Mouse (Mus musculus) liver, embryonic 11.5 days (tissue): ENCODE measurements around the gene Dclk1. TPM values are rescaled to one million over a fixed set of nuclear protein-coding genes. Genes with fewer than 3 reads are reported as not detected.

Experiments
- ATAC-seq: fragments of 200-750 bp; cut with Nextera tagmentation; replicated peaks from 2 replicates; pipeline ENCODE4 v1.8.0; 2017; ENCODE audit warnings: moderate number of reproducible peaks, mild to moderate bottlenecking, moderate TSS enrichment, moderate library complexity; ENCODE audit not compliant: low FRiP score
- DNase-seq: peaks from one replicate; pipeline ENCODE4 v3.0.0-alpha.2; 2017; ENCODE audit warnings: low spot score
- H3K27ac ChIP-seq: fragments of 300-500 bp; sonication (generic); 2 replicates; pipeline ENCODE4 v1.5.1; 2014; ENCODE audit warnings: mild to moderate bottlenecking, low read depth, low read length, control low read depth
- H3K27me3 ChIP-seq: fragments of 300-500 bp; sonication (generic); replicated peaks from 2 replicates; pipeline ENCODE4 v1.6.1; 2014; ENCODE audit warnings: low read length, mixed read lengths; ENCODE audit not compliant: control insufficient read depth, insufficient read depth
- H3K36me3 ChIP-seq: fragments of 300-500 bp; sonication (generic); 2 replicates; pipeline ENCODE4 v1.6.1; 2014; ENCODE audit warnings: mild to moderate bottlenecking, low read length, moderate library complexity, mixed read lengths; ENCODE audit not compliant: control insufficient read depth, insufficient read depth
- H3K4me1 ChIP-seq: fragments of 300-500 bp; sonication (generic); replicated peaks from 2 replicates; pipeline ENCODE4 v1.6.1; 2014; ENCODE audit warnings: low read length, mixed read lengths; ENCODE audit not compliant: control insufficient read depth, insufficient read depth
- H3K4me2 ChIP-seq: fragments of 300-500 bp; sonication (generic); 2 replicates; pipeline ENCODE4 v1.6.1; 2014; ENCODE audit warnings: mild to moderate bottlenecking, control low read depth, moderate library complexity
- H3K4me3 ChIP-seq: fragments of 300-500 bp; sonication (generic); 2 replicates; pipeline ENCODE4 v1.5.1; 2014; ENCODE audit warnings: low read depth, low read length, control low read depth
- H3K9ac ChIP-seq: fragments of 300-500 bp; sonication (generic); 2 replicates; pipeline ENCODE4 v1.6.1; 2014; ENCODE audit warnings: low read depth, low read length, control low read depth
- H3K9me3 ChIP-seq: fragments of 300-500 bp; sonication (generic); 2 replicates; pipeline ENCODE4 v1.6.1; 2016; ENCODE audit warnings: low read length, inconsistent platforms, mixed read lengths; ENCODE audit not compliant: control insufficient read depth
- whole genome bisulfite sequencing: fragments of 180-500 bp; shearing (Covaris S2); extraction: QIAGEN DNeasy Blood & Tissue Kit; methylation state at CpG from one replicate; pipeline ENCODE4 v1.1.7; 2014; 5-methylcytosine and 5-hydroxymethylcytosine counted together
- polyA plus RNA-seq: library from polyadenylated mRNA; unstranded; fragments of >200 nt; fragmentation: Nextera tagmentation; extraction: Ambion mirVana; gene quantifications from 2 replicates; pipeline ENCODE4 v1.2.1, GENCODE M21; 2014

The Dclk1 gene
- polyA plus RNA-seq, 1 experiment from 2014 or later, result 3.3 TPM

DNA sequence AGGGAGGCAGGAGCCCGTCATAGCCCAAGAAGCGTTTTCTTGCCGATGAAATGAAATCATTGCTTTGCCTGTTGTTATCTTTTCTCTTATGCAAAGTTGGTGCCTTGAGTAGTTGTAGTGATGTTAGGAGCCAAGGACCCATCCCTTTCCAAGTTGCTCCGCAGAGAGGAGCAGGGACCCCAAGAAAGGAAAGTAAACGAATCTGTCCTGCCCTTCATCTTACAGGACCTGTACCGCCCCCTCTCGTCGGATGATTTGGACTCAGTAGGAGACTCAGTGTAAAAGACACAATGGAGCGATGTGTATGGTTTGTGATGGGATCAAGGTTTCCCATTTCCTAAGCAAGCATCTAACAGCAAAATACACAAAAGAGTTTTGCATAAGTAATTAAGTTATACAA, 224.2 kb downstream of the Dclk1 start:
- 78% methylated on average over 9 of the region's 9 CpGs for WGBS
- ATAC-seq (no peak), DNase-seq (no peak)
- Histone ChIP-seq H3K9ac (no peak overlapping the region), H3K4me3 (no peak overlapping the region), H3K4me2 (no peak overlapping the region), H3K27me3 (no peaks in the 10 kb centered on the region), H3K27ac (no peak overlapping the region), H3K36me3 (no peaks in the 10 kb centered on the region), H3K9me3 (no peaks in the 10 kb centered on the region), H3K4me1 (no peaks in the 10 kb centered on the region)

DNA sequence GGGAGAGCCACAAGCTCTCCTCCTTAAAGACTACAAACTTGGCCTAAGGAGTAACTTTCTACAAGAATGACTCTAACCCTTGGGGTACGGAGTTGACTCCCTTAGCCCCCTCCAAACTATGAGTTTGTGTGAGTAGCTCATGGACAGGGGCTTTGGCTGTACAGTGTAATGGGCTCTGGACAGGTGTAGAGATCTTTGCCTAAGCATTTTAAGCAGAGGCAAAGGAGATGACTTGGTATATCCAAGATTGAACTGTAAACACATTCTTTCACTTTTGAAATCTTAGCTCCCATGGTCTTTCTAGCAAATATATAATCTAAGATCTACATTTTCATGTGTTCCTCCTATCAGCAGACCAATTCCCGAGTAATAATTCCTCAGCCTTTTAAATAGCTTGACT, 229.9 kb downstream of the Dclk1 start, which contains the start of gene Gm21954:
Gene Gm21954, minus strand, starts transcription at position 101 of the 400 bp plus-strand sequence.
- WGBS, result 68% methylated on average over 2 of the region's 2 CpGs
- Histone ChIP-seq H3K4me1 (no peaks in the 10 kb centered on the region), H3K4me2 (no peak within 1 kb of the TSS), H3K27ac (no peak within 1 kb of the TSS), H3K9ac (no peak within 1 kb of the TSS), H3K9me3 (no peaks in the 10 kb centered on the region), H3K36me3 (no peaks in the 10 kb centered on the region), H3K27me3 (no peaks in the 10 kb centered on the region), H3K4me3 (no peak within 1 kb of the TSS)
- DNase-seq (no peak), ATAC-seq (no peak)

DNA sequence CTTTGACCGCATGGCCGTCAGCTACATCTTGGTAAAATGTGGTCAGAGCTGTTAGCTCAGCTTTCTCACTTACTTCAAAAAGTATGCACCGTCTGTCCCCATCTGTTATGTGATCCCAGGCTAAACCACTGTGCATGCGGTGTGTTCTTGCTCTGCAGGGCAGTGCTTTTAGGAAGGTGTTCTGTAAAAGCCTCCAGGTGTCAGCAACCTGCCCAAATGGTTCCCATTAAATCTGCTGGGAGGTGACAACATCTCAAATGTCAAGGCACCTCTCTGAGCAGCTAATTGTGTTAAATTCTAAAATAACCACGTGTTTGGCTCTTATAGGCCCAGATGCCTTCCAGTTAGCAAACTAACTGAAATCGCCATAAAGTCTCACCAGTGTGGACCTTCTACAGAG, 231.0 kb downstream of the Dclk1 start:
- DNase-seq (no peak), ATAC-seq (no peak)
- WGBS, result 66% methylated on average over 6 of the region's 6 CpGs
- no peak overlapping the region for H3K9ac ChIP-seq
- no peak overlapping the region for H3K4me2 ChIP-seq
- no peak overlapping the region for H3K27ac ChIP-seq
- H3K4me1 ChIP-seq, result no peaks in the 10 kb centered on the region
- H3K36me3 ChIP-seq, result no peaks in the 10 kb centered on the region
- H3K9me3 ChIP-seq, result no peaks in the 10 kb centered on the region
- no peak overlapping the region for H3K4me3 ChIP-seq
- no peaks in the 10 kb centered on the region for H3K27me3 ChIP-seq

DNA sequence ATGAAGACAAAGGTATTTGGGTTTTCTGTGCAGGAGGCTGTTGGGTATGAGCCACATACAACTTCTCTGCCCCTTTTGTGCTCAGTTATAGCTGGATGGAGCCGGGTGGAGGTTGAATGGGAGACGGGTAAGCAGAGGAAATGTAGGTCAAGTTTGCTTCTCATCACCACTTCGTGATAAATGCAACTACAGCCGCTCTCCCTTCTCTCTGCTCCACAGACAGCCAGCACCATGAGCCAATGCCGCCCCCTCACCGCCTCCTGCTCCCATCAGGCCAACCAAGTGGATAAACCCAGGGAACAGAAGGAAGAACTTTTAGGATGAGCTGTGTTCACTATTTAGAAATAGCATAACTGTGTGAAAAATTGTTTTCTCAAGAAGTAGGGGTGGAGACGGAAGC, 234.5 kb downstream of the Dclk1 start:
- Histone ChIP-seq H3K27ac (no peak overlapping the region), H3K9me3 (no peaks in the 10 kb centered on the region), H3K36me3 (no peaks in the 10 kb centered on the region), H3K4me1 (no peaks in the 10 kb centered on the region), H3K4me3 (no peak overlapping the region), H3K9ac (no peak overlapping the region), H3K4me2 (no peak overlapping the region), H3K27me3 (no peaks in the 10 kb centered on the region)
- DNase-seq (no peak), ATAC-seq (no peak)
- 82% methylated on average over 7 of the region's 7 CpGs for WGBS

DNA sequence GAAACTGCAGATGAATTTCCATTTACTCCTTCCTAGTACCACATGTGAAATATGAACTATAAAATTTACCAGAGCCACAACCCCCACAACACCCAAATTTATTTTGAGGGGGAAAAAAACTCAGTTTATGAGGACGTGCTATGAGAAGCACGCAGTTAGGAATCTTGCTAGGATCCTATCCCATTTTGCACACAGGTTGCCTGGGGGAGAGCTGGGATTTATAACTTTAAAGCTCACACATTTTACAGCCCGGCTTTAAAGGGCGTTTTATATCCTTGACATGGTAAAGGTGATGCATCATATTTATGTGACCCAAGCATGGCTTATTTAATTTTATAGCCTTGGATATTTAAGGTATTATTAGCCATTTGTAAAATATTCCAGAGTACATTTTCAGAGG, 237.1 kb downstream of the Dclk1 start:
- no peak for ATAC-seq
- no peak overlapping the region for H3K4me2 ChIP-seq
- H3K27me3 ChIP-seq, result no peaks in the 10 kb centered on the region
- H3K4me3 ChIP-seq, result no peak overlapping the region
- H3K9me3 ChIP-seq, result no peaks in the 10 kb centered on the region
- no peak overlapping the region for H3K9ac ChIP-seq
- WGBS, result 86% methylated on average over 4 of the region's 4 CpGs
- DNase-seq, result no peak
- H3K36me3 ChIP-seq, result no peaks in the 10 kb centered on the region
- H3K27ac ChIP-seq, result no peak overlapping the region
- no peaks in the 10 kb centered on the region for H3K4me1 ChIP-seq

DNA sequence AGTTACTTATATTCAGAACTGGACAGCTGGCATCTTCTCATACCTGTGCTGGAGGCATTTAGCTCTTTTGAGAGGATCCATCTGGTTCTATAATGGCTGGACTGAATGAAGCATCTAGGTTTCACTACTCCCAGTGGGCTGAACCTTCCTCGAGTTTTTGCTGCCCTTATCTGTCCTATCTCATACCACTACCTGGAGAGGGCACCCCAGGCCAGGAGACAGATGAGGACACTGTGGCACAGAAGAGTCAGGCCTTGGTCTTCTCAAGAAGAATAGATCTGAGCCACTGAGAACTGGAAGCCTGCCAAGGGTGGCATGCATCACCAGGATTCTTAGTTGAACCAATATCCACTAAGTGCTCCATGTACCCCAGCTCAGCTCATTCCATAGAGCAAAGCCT, 239.0 kb downstream of the Dclk1 start:
- ATAC-seq, result no peak
- no peak overlapping the region for H3K4me2 ChIP-seq
- H3K9ac ChIP-seq, result no peak overlapping the region
- H3K27me3 ChIP-seq, result no peaks in the 10 kb centered on the region
- H3K4me3 ChIP-seq, result no peak overlapping the region
- whole genome bisulfite sequencing, result 38% methylated on average over 1 of the region's 1 CpGs
- DNase-seq, result no peak
- no peak overlapping the region for H3K27ac ChIP-seq
- no peaks in the 10 kb centered on the region for H3K9me3 ChIP-seq
- H3K4me1 ChIP-seq, result no peaks in the 10 kb centered on the region
- H3K36me3 ChIP-seq, result no peaks in the 10 kb centered on the region

DNA sequence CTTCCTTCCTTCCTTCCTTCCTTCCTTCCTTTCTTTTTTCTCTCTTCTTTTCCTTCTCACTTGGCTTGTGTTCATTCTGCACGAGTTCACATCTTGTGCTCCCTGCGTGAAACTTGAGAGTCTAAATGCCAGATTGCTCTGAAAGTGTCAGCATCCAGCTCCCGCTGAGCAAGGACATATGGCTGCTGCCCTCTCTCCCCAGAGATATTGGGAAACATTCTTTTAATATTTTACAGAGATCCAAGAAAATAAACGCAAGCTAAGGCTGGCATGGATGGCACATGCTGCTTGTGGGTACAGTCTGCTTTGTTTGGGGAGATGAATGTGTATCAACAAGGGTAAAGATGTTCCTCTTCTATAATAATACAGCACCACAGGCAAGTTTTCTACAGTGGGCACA, 241.2 kb downstream of the Dclk1 start:
- H3K4me1 ChIP-seq, result no peaks in the 10 kb centered on the region
- no peaks in the 10 kb centered on the region for H3K36me3 ChIP-seq
- H3K9me3 ChIP-seq, result no peaks in the 10 kb centered on the region
- no peaks in the 10 kb centered on the region for H3K27me3 ChIP-seq
- no peak overlapping the region for H3K9ac ChIP-seq
- 63% methylated on average over 4 of the region's 4 CpGs for WGBS
- no peak for ATAC-seq
- no peak overlapping the region for H3K4me3 ChIP-seq
- H3K27ac ChIP-seq, result no peak overlapping the region
- DNase-seq, result no peak
- no peak overlapping the region for H3K4me2 ChIP-seq

DNA sequence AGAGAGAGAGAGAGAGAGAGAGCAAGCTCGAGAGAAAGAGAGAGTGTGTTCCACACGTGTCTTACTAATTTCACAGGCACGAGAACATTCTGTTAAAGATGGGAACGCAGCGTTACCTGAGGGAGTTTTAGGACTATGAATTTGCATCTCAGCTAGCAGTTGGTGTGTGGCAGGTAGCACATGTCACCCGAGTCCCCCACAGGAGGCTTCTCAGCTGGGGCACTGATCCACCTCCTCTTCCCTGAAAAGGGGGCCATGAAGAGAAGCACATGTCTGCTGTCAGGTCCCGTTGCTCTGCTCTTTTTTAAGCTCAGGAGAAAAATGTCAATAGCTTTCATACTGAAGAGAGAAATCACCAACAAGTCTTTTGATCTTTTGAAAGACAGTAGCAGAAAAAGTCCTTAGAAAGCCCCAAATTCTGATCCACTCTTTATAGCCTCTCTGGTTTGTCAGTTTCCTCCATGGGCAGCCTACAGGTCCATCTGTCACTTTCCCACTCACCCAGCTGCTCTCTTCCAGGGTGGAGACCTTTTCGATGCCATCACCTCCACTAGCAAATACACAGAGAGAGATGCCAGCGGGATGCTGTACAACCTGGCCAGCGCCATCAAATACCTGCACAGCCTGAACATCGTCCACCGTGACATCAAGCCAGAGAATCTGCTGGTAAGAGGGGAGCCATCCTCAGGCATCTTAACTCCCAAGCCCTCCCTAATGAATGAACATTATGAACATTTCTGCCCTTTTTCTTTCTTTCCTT, 247.2 kb downstream of the Dclk1 start:
- Histone ChIP-seq H3K9me3 (no peaks in the 10 kb centered on the region), H3K27me3 (no peaks in the 10 kb centered on the region), H3K4me3 (no peak overlapping the region), H3K9ac (no peak overlapping the region), H3K36me3 (no peaks in the 10 kb centered on the region), H3K4me2 (no peak overlapping the region), H3K27ac (no peak overlapping the region), H3K4me1 (no peaks in the 10 kb centered on the region)
- DNase-seq (no peak), ATAC-seq (no peak)
- 74% methylated on average over 12 of the region's 12 CpGs for WGBS

DNA sequence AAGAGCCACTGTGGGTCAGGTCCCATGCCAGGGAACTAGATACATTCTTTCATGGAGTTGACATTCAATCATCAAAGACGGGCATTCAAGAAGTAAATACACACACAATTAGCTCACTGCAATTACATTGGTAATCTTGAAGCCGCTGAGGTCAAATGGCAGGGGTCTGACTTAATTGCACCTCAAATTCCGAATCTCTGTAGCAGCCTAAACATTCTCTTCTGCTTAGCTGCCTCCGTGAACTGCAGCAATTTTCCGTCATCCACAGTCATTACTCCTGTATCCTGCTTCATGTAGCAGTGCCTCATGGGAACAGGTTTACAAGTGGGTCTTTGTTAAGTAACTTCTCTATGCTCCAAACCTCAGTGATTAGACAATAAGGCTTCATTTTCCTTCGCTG, 249.9 kb downstream of the Dclk1 start:
- 55% methylated on average over 6 of the region's 6 CpGs for WGBS
- H3K4me3 ChIP-seq, result no peak overlapping the region

More for the DNA sequence above, 249.9 kb downstream of the Dclk1 start:
- Histone ChIP-seq H3K9ac (no peak overlapping the region), H3K4me2 (no peak overlapping the region), H3K27me3 (no peaks in the 10 kb centered on the region), H3K9me3 (no peaks in the 10 kb centered on the region), H3K27ac (no peak overlapping the region), H3K36me3 (no peaks in the 10 kb centered on the region), H3K4me1 (no peaks in the 10 kb centered on the region)
- DNase-seq (no peak), ATAC-seq (no peak)
